Mouse (Mus musculus) R1 (cell line): ENCODE data around the gene Cdh15.

Source experiments
- DNase-seq: peaks from one replicate; pipeline ENCODE4 v3.0.0-alpha.2; 2018; ENCODE audit warnings: low read depth, low spot score

Cdh15 gene

GRCm38 (mm10) chr8:122836696-122837095, 11.1 kb upstream of the Cdh15 start:
- no peak for DNase-seq

- DNase-seq: no peak
These were observed 3.6 kb upstream of the Cdh15 start for GRCm38 (mm10) chr8:122844161-122844560.

DNA sequence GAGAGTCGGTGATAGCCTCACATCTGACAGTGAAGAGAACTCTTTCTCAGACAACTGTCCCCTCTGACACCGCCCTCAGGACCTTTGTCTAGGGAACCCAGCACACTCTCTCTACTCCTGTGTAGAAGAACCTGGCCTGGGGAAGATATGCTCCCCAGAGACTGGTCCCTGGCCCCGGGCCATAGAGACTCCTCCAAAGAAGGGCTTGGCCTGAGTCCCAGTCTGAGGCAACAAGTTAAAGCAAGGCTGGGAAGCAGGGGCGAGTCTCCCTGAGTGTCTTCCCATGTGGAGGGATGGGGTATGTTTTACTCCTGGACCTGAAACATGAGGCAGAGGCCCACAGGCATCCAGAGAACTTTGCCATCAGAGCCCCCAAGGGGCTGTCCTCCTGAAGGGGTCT, 2.1 kb upstream of the Cdh15 start:
- no peak for DNase-seq

GRCm38 (mm10) chr8:122849152-122849910, 1.6 kb downstream of the Cdh15 start:
- no peak for DNase-seq

DNA sequence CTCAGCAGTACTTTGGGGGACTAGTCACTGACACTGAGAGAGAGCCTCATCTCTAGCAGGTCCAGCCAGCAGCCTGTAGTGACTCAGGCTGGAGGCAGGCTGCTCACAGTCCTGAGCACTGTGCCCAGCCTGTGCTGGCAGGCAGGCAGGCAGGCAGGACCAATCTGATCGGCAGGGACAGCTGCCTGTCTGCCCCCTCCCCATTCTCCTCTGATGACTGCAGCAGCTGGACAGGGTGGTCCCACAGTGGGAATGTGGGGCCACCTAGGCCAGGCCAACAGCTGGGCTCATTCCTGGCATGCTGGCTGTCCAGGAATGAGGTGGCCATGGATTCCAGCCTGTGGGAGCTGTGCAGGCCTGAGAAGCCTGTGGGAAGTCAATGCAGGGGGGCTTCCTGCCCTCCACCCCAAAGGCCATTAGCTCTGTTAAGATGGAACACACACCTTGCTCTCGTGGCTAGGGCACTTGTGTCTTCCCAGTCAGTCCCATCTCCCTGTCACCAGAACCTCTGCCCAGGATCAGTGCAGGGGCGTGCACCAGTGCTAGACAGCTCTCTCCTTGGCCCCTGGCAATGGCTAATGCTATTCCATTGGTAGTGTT, 3.0 kb downstream of the Cdh15 start:
- no peak for DNase-seq

DNA sequence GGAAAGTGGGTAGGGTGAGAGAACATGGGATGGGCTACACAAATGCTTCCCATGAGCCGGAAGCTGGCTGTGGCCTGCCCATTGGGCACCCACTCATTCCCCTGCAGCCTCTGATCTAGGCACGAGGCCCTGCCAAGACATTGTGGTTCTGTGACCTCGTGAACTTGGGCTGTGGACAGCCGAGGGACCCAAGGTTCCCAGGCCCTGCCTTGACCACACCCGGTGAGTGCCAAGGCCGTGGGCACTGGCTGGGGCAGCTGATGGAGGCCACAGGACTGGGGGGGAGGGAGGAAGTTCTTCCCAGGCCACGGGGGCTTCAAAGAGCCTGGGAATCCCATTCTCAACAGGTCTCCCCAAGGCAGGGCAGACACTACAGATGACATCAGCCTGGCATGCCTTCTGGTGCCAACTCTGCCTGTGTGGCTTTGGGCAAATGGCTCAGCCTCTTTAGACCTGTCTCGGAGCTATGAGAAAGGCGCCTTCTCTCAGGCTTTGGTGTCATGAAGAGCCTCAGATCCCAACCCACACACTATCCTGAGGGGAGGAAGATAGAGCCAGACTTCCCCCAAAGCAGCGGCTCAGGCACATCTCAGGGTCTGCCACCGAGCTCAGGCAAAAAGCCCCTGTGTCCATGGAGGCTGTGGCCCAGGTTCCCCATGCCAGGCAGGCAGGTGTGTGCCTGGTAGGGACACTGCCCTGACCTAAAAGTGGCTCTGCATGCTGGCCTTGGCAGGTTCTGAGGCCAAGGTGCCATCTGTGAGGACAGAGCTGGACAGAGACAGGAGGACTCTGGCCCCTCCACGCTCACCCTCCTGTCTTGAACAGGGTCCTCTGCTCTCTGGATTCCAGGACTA, 4.2 kb downstream of the Cdh15 start:
- no peak for DNase-seq

- DNase-seq: no peak
These were observed 4.8 kb downstream of the Cdh15 start for GRCm38 (mm10) chr8:122852546-122852905.

- DNase-seq: peak; percentile 35
These were observed 5.6 kb downstream of the Cdh15 start for GRCm38 (mm10) chr8:122853340-122853771.

- no peak for DNase-seq
These were observed 6.6 kb downstream of the Cdh15 start for GRCm38 (mm10) chr8:122854388-122854787.

DNA sequence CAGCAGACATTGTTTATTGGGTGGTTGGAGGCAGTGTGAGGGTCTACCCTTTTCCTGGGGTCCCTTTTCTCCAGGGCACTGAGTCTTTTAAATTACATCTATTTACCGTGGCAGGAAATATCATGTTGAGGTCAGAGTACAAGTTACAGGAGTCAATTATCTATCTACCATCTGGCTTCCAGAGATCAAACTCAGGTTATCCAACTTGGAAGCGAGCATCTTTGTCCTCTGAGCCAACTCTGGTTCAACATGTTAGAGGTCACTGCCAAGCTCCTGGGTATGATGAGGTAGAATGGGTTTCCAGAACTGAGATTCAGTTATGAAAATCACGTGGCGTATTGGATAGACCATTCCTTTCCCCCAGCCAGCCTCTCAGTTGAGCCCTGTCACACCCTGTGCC, 7.4 kb downstream of the Cdh15 start:
- no peak for DNase-seq

- no peak for DNase-seq
These were observed 8.5 kb downstream of the Cdh15 start for GRCm38 (mm10) chr8:122856288-122856687.

DNA sequence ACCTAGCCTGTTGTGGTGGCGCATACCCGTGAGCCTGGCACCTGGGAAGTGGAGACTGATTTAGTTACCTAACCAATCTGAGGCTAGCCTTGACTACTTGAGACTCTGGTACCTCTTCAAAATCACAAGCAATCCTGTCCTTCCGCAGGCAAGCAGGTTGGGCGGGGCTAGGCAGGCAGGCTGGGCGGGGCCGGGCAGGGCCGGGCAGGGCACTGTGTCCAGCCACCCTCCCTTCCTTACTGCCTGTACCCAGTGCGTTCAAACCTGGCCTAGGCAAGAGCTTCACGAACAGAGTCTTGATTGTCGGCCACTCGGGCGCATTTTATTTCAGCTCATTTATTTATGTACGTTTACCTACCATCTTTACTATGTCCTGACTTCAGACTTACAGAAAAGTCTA, 12.1 kb downstream of the Cdh15 start:
- DNase-seq: no peak

DNA sequence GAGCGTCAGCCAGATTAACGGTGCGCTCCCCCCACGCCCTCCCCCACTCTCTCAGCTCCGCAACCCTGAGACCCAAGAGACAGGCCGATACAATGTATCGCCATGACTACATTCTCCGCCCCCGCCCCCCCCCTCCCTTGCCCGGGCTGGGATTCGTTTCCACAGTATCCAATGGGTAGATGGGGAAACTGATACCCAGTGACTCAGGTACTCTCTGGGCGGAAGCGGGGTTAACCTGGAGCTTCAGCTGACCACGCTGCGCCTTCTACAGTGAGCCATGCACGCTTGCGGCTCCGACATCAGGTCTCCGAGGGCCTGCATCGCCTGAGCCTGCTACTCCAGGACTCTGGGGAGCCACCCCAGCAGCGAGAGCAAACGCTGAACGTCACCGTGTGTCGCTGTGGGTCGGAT, 17.0 kb downstream of the Cdh15 start:
- peak; percentile 27 for DNase-seq

- no peak for DNase-seq
These were observed 17.7 kb downstream of the Cdh15 start for GRCm38 (mm10) chr8:122865441-122865840.

DNA sequence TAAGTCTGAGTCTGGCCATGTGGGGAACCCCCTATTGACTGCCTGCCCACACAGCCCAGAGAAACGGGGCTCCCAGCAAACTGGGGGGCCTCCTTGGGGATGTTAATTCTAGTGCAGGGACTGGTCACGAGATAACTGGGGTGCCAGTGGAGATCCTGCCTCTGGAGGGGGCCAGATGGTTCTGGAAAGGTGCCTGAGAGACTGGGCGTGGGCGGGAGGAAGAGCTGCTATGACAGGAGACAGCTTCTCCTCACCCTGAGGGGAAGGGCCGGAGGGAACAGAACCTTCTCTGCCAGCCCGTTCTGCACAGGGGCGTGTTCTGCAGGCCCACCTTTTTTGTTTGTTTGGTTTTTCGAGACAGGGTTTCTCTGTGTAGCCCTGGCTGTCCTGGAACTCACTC, 18.5 kb downstream of the Cdh15 start:
- no peak for DNase-seq

- no peak for DNase-seq
These were observed 20.2 kb downstream of the Cdh15 start for GRCm38 (mm10) chr8:122867982-122868381.

GRCm38 (mm10) chr8:122870377-122870863, 22.7 kb downstream of the Cdh15 start:
- DNase-seq: peak; percentile 91

DNA sequence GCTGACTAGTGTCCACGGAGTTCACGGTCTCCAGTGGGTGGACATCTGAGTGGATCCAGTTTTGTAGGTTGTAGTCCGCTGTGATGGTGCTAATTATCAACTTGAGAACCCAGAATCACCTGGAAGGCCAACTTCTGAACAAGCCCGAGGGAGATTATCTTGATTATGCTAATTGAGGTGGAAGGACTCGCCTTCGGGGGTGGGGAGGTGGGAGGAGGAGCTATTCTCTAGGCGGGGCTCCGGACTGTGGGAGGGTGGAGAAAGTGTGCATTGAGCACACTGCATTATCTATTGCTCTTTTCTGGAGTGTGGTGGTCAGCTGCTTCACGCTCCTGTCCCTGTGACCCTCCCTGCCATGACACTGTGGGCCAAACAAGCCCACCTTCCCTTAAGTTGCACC, 23.9 kb downstream of the Cdh15 start:
- peak; percentile 71 for DNase-seq

- DNase-seq: no peak
These were observed 25.4 kb downstream of the Cdh15 start for GRCm38 (mm10) chr8:122873171-122873570.

DNA sequence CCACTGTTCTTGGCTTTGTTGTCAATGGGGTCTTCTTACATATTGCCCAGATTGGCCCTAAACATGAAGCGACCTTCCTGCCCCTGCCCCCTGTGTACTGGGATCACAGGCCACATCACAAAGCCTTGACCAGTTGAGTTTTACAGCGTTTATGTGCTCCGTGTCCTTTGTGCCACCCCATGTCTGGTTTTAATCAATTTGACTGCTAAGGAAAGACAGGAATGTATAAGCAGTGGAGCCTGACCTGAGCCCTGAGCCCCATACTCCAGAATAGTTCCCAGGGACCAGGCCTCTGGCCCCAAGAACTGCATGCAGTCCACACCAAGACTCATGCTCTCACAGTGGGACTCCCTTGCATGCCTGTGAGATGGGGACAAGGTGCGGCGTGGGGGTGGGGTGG, 27.4 kb downstream of the Cdh15 start:
- no peak for DNase-seq

- DNase-seq: no peak
These were observed 30.5 kb downstream of the Cdh15 start for GRCm38 (mm10) chr8:122878231-122878630.

DNA sequence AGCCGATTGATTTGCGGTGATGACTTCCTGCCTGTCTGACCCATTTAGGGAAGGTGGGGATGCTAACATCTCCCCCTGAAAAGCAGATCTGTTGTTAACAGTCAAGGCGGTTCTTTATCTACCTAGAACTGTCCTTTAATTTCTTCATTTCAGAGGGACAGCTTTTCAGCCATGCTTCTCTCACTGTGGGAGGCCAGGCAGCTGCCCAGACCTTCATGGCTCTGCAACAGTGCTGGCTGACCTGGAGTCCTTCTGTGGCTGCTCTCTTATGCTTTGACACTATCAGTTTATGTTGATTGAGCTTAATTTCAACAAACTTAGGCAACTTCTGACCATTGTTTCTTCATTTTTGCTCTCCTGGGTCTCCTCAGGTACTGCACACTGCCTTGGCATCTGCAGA, 32.5 kb downstream of the Cdh15 start:
- no peak for DNase-seq
